Mouse (Mus musculus): ENCODE results near the gene Fam189a2.

The Fam189a2 gene

DNA sequence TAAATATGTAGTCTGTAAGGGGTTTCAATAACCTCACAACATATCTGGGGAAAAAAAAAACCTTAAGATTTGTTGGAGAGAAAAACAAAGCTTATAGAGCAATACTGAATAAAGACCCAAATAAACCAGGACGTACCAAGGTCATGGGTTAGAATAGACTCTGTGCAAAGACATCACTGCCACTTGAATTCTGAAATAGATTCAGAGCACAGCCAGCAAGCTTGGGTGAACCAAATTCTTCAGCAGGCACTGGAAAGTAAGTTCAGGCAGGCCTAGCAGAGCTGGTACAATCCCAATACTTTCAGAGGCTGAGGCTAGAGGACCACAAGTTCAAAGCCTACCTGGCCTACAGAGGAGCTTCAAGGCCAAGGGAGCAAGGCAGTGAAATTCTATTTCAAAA is 6.2 kb downstream of the Fam189a2 start:
- DNase-seq: no peak

DNA sequence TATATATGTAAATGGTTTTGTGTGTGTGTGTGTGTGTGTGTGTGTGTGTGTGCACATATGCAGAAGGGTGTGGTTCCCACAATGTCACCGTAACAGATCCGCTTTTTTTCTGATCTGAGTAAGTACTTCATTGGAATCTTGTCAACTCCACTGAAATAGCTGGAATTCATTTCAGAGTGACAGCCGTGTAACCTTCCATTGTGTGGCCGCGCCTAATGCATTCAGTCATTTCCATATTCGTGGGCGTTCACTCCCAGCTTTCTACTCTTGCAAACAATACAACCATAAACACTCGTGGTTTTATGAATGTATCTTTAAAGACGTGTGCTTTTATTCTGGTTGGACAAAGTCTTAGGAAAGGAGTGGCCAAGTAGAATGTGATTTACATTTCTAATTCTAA is 6.7 kb downstream of the Fam189a2 start:
- DNase-seq: no peak

DNA sequence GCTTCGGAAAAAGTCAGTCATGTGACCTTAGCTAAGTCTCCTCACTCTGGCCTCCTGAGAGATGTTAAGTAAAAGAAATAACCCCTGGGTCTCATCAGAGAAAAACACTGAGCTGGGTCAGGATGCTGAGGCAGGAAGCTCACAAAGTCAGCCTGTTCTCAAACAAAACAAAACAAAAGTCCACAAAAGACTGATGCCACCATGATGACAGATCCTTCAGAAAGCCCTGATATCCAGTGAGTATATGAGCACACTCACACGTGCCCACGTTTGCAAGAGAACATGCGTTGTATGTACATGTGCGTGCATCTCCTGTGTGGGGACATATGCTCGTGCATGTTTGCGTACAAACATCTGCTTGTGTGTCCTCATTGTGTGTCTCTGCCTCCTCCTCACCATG is 7.5 kb downstream of the Fam189a2 start:
- no peak for DNase-seq

DNA sequence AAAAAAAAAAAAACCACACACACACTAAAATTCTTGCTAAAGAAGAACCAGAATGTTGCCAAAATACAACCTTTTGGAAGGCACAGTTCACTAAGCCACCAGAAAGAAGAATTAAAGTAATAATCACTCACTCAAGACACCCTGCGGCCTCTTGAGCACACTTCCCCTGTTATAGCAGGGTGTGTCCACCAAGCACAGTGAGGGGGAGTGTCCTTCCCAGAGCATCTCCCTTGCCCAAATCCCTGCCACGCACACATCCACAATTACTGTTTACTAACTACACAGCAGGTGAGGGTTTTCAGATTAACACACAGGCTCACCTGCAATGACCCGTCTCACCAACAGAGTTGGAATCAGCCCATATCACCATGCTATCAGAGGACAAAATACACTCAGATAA is 8.0 kb downstream of the Fam189a2 start:
- no peak for DNase-seq

DNA sequence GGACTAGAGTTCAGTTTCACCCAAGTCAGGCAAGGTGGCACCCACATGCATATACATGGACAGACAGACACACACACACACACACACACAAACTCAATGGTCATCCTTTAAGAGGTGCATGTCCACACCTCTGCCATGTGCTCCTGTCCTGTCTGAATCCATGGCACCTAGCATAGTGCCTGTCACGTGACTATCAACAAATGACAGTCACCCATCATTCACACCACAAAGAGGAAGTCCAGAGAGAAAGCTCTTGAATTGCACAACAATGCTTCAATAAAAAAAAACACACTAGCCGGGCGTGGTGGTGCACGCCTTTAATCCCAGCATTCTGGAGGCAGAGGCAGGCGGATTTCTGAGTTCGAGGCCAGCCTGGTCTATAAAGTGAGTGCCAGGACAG is 8.5 kb downstream of the Fam189a2 start:
- DNase-seq: no peak

DNA sequence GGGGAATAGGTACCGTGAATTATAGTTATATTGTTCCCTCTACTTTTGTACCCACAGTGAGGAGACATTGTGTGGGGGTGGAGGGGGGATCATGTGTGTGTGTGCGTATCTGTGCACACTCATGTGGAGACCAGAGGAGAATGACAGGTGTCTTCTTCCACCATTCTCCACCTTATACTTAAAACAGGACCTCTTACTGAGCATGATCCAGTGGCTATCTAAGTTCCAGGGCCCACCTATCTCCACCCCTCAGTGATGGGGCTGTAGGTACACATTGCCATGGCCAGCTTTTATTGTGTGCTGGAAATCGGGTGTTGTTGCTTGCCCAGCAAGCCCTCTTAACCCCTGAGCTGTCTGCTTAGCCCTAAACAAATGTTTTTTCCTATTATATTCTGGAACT is 10.1 kb downstream of the Fam189a2 start:
- no peak for DNase-seq

DNA sequence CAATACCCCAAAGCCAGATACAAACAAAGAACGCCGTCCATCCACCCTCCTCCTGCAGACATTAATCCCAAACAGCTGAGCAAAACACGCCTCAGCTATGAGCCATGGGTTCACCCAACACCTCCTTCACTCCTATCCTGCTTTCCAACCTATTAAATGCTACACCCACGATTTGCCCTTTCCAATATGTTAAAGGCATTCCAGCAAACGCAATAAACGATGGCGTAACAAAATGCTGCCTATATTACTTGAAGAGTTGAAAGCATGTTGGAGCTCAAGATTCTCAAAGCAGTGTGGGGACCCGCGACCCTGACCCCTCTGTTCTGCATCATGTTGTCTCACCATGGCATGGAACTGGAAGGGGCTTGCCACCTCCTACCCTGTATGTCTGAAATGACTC is 11.2 kb downstream of the Fam189a2 start:
- no peak for DNase-seq

DNA sequence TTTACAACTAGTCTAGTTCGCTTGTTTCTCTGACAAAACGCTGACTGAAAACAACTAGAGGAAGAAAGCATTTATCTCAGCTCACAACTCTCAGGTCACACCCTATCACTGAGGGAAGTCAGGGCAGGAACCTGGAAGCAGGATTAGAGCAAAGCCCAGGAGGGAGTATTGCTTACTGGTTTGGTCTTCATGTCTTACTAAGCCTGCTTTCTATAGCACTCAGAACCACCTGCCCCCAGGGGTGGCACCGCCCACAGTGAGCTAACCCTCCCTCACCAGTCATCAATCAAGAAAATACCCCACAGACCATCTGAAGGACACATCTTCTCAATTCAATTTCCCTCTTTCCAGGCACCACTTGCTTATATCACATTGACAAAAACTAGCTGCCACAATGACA is 12.4 kb downstream of the Fam189a2 start:
- DNase-seq: no peak

DNA sequence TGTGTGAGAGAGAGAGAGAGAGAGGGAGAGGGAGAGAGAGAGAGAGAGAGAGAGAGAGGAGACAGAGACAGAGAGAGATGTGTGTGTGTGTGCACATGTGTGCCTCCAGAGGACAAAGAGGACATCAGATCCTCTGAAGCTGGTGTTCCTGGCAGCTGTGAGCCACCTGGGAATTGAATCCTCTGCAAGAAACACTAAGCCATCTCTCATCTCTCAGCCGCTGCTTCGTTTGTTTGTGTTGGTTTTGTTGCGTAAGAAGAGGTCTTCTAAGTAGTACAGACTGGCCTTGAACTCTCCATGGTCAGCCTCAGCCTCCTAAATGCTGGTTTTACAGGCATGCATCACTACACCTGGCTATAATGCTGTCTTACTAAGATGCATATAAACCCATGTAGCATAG is 12.9 kb downstream of the Fam189a2 start:
- no peak for DNase-seq

DNA sequence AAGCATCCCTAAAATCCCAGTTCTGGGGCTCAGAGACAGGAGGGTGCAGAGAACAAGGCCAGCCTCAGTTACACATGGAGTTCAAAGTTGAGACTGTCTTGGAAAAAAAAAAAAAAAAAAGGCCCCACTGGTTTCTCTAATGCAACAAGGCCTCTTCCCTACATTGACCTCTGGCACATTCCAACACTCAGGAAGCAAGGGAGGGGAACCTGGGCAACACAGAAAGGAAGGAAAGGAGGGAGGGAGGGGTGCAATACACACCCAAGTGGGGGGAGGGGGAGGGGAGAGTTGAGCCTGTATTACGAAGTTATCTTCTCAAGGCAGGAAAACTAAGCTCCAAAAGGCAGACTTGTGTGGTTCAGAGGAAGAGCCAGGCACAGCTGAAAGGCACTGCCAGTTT is 13.4 kb downstream of the Fam189a2 start:
- no peak for DNase-seq

DNA sequence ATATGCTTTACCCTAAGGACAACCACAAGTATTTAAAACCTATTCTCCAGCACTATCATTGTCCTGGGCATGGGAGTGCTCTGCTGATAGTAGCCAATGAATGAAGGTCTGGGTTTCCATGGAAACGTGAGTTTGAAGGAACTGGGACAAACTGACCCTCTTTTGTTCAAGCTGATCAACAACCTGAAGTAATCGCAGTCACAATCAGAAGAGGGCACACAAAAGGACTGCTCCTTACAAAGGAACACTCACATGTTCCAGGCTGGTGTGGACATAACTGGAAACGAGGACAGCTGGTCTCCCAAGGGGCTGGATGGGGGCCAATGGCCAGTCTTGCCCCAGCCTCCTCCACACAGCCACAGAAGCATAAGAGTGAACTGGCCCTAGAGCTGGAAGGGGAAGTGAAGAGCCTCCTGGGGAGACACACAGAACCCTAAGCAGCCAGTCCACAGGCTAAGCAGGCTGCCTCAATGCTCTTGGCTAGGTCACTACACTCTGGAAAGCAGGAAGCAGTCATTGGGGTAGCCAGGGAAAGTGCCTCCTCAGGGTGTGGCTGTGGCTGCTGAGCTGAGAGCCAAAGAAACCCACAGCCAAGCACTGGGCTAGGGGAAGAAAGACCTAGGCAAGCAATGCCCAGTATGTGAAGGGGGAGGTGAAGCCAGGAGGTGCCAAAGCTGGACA is 14.0 kb downstream of the Fam189a2 start:
- no peak for DNase-seq

DNA sequence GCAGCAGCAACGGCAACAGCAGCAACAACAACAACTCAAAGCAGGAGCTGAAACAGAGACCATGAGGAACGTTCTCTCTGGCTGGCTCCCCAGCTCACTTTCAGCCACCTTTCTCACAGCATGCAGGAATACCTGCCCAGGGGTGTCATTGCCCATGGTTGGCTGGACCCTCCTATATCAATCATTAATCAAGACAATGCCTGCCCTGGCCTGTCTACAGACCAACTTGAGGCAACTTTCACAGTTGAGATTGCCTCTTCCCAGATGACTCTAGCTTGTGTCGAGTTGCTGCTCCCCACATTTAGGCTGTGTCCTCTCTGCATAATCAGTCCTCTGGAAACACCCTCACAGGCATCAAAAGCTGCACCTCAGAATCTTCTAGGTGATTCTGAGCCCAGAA is 17.6 kb downstream of the Fam189a2 start:
- DNase-seq: no peak

DNA sequence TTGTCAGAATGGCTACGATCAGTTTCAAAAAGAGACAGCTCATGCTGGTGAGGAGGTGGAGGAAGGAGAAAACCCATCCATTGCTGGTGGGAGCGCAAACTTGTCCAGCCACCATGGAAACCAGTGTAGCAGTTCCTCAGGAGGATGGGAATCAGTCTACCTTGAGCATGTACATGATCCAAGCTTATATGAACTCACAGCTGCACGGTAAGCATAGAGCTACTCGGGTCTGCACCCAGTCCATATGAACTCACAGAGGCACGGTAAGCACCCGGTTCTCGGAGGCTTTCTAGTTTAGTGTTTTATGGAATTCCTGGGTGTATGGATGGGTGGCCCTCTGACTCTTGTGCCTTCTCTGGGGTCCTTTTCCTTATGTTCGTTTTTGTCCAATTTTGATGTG is 18.3 kb downstream of the Fam189a2 start:
- no peak for DNase-seq

DNA sequence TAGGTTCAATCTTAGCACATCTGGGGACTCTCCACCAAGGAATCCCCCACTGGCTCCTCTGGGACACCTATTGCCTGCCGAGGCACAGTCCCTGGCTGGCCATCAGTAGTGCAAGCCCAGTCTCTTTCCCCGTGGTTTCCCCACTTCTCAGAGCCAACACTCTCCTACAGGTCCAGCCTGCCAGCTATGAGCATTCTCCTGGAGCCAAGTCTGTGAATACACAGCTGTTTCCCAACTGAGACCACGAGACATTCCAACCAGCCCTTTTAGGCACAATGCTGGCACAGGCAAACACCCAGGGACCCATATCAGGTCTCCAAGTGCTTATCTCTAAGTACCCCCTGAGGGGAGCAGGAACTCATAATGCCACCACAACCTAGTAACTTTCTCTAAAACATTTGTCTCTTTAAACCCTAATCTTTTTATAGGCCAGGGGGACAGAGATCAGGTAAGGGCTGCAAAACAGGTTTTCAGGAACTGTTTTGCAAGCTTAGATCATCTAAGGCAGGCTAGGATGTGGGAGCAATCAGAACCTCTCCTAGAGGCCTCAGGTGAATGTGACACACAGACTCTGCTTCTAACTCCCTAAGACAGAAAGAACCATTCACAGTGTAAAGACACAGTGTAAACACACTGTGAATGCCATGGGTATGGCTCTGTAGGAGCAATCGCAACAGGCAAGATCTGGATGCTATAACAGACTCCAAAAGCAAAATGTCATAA is 23.0 kb downstream of the Fam189a2 start:
- DNase-seq: no peak

DNA sequence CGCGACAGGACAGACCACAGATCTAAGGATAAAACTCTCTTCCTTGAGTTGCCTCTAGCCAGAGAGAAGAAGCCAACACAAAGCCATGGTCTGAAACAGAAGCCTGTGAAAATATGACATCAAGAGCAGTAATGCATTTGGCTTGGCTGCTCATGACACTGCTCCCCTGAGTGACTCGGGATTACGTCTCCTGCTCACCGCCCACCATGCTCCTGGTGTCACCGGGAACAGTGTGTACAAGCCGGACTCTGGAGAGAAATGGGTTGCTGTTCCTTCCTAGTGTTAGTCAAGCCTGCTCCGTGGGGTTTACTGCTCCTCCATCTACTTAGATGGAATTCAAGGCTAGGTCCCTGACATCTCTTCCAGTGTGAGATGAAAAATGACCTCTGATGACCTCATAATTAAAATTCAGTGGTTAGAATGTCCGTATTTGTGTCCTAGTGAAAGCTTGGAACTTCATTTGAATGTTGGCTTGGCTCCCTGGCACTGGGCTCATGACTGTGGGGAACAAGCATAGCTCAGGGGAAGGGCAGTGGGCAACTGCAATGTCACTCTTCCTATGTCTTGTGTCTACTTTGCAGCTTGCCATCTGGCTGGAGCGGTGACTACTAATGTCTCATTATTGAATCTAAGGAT is 23.7 kb downstream of the Fam189a2 start:
- no peak for DNase-seq

DNA sequence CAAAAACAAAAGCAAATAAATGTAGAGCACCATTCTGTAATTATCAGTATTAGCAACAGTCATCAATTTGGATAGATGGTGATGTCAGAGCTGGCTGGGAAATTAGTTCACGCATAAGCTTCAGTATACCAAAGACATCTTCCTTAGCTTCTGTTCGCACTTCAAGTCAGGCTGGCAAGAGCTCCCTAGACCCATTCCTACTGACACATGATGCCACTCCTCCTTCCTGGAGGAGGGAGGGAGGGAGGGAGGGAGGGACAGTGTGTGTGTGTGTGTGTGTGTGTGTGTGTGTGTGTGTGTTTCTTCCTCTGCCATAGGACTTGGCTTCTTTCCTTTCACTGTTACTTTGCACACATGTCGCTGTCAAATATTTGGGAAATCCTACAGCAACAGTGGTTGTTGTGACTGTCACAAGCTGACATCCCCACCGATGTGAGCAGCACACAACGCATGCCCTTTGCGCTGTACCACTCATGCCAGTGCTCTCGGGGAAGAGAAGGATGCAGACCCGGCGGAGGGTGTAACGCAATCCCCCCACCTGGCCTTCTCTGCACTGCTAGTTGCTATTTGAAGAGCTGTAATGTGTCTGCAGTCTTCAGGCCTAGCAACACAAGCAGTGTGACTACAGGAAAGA is 34.9 kb downstream of the Fam189a2 start:
- DNase-seq: no peak

DNA sequence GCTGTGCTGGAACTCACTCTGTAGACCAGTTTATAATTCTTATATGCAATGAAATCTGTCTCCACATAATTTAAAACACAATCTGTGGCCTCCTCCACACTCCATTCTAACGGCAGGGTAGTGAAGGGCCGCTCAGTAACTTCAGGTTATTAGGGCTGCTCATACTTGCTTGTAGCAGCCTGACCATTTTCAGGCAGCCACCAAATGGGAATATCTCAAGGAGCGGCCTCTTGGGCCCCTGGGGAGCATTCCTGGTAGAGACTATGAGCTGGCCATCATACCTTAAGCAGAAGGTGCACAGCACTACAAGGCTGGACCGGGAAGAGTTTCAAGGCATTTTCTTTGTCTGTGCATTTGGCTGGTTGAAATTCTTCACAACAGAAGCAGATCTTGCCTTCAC is 42.7 kb downstream of the Fam189a2 start:
- no peak for DNase-seq

DNA sequence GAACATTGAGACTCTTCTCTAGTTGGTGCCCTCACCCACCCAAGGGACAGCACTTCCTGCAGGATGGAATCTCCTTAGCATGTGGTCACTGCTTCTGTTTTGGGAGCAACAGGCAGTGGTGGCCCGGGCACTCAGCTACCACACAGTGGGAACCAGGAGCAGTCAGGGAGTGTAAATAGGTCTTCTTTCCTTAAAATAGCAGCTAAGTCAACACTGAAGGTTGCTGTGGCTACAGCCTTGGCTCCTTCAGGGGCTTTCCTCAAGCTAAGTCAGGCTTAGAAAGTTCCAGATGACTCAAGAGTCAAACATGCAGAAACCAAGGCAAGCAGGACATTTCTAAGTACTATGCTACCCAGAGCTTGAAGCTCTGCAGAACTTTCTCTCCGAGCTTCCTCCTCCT is 43.5 kb downstream of the Fam189a2 start:
- no peak for DNase-seq

DNA sequence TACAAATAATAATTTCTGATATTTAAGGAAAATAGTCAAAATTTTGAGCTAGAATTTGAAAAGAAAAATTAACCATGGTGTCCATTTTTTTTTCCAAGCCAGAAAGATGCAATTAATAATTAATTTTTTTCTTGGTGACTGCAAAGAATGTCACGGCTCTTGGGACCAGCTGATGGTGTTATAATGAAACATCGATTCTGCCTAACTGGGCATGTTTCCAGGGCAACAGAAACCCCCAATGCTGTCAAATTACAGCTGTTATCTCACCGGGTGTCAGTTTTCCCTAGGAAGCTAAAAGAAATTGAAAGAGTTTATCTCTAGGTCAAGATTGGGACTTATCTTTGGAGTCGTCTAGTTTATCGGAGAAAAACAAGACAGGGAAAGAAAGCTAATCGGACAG is 46.6 kb downstream of the Fam189a2 start:
- DNase-seq: no peak

DNA sequence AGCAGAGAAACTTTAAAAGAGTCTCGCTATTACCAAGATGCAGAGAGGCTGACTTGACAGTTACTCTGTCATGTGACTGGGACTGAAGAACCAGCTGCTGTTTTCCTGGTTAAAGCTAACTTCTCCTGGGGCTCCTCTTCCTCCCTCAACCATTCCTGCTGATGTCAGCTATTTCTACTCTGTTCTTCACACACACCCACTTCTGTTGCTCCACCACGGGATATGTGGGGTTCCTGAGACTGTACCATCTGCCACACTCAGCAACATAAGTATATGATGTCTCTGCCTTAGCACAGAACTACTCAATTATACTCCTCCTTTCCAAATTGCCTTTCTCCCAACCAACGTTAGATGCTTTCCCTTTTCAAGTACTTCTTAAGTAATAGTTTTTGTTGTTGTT is 50.2 kb downstream of the Fam189a2 start:
- DNase-seq: no peak

DNA sequence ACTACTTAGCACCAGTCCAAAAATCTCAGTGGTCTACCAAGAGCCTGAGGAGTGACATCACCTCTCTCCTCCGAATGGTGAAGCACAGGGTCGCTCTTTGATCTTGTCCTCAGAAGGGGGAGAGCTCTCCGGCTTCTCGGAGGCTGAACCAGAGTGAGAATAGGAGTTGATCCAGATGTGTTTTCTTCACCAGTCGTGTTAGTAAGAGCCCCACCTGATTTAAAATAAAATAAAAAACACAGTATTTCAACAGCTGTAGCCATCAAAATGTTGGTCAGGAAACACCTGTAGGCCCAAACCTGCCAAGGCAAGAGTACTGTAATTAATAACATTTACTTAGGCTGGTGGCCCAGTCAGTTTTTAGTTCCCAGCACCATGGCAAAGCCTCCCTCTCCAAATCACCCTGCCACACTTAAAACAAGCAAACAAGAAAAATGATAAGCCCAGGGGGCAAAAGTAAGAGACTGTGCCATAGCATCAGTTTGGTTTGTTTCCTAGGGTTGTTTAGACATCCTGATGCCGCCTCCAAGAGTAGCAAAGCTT is 52.8 kb downstream of the Fam189a2 start:
- no peak for DNase-seq

DNA sequence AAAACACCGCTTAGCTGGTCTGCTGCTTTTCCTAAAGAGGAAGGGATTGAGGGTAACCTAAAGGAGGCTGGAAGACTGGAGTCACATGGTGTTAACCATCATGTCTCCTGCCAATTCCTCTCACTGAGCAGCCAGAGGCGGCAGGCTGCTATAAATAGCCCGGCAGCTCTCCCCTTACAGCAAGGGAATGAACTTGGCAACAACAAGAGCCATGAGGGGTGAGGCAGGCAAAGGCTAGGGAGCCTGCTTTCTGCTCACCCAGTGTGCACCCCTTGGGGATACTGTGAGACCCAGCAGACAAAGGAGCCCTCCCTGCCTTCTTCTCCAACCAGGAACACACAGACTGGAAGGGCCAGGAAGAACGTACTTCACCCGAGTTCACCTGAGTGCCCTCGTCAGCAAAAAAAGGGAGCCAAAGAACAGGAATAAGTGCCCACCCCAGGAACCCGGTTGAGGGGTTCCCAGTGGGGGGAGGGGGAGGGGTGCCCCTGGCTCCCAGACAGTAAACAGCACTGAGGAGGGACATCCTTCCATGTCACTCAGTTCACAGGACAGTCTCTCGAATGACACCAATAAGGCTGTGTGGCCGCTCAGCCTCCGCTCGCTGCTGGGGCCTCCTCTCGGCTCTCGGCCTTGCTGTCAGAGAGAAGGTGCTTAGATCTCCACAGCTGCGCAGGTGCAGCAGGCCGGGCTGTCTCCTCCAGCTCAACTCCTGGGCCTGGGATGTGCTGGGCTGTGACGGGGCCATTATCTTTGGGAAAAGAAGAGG is 57.8 kb downstream of the Fam189a2 start:
- no peak for DNase-seq

DNA sequence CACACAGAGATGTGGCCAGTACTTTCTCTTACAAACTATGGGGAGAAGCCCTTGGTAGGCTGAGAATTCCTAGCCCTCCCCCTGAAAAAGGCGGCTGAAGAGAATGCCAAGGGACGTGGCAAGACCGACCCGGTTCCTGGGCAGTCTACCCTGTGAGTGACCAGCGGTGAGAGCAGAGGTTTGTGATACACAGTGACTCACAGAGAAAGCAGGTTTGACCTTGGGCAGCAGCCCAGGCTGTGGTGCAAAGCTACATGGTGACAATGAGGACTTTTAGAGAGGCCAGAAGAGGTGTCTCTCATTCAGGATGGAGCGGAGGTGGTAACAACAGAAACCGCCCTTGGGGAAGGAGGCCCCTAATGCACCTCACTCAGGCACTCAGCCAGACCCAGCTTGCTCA is 59.4 kb downstream of the Fam189a2 start:
- DNase-seq: no peak
